Mouse (Mus musculus) right cerebral cortex, postnatal 4 days (tissue): ENCODE measurements around the gene Hnrnph3.

Source experiments
- DNase-seq: peaks from one replicate; pipeline ENCODE4 v3.0.0-alpha.2; 2022

The Hnrnph3 gene

DNA sequence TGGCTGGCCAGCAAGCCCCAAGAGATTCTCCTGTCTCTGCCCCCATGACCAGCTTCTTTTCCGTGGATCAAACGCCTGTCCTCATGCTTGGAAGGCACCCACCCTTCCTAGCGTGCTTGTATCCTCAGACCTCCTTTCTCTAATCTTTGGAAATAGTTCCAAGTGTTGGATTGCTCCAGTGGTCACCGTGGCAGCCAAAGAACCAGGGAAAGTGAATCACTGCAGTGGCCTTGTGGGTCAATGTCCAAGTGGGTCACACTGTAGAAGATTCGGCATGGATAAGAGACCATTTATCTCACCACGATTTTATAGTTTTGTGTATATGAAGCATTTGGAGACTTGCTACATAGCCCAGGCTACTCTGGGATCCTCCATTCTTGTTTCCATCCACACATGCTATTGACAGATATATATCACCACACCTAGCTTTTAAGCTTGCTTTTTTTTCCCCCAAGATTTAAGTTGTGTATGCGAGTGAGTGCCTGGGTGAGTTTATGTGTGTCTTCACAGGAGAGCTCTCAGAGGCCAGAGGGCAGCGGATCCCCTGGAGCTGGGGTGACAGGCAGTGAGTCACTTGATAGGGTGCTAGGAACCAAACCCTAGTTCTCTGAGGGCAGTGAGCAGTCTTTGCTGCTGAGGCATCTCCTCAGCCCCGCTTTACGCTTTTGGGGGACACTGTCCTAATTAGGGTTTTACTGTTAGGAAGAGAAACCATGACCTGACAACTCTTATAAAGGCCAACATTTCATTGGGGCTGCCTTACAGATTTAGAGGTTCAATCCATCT, 3.6 kb upstream of the Hnrnph3 start:
- no peak for DNase-seq

DNA sequence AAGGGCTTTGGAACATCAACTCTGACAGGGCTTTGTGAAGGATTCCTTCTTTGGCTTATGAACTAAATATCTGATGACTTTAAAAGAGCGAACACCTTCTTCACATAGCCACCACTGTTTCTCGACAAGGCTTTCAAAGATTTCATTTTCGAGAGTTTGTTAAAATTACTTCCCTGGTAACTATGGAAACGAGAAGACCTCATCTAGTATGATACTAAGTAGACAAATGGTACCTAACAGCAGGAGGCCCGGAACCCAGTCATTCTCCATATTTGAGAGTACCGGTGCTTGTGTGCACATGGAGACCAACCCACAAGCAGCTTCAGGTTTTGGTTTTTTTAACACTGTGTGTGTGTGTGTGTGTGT, 2.8 kb upstream of the Hnrnph3 start:
- no peak for DNase-seq

- DNase-seq: no peak
Observed at GRCm38 (mm10) chr10:63026156-63026794, 2.3 kb upstream of the Hnrnph3 start.

DNA sequence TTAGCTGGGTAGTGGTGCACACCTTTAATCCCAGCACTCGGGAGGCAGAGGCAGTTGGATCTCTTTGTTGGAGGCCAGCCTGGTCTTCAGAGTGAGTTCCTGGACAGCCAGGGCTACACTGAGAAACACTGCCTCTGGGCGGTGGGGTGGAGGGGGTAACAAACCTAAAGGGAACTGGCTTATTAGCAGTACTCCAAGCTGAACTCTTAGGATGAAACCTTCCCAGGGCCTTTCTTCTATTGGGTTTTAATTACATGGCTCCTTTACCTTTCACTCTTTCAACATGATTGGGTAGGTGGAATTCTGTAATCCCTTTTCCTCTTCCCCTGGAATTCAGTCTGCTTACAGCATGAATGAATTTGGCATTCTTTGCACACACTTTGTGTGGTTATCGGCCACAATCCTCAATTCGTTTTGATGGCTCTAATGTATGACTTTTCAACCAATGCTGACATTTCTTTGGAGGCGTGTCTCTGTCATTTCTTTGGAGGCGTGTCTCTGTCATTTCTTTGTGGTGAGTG, 1.5 kb upstream of the Hnrnph3 start:
- DNase-seq: no peak

DNA sequence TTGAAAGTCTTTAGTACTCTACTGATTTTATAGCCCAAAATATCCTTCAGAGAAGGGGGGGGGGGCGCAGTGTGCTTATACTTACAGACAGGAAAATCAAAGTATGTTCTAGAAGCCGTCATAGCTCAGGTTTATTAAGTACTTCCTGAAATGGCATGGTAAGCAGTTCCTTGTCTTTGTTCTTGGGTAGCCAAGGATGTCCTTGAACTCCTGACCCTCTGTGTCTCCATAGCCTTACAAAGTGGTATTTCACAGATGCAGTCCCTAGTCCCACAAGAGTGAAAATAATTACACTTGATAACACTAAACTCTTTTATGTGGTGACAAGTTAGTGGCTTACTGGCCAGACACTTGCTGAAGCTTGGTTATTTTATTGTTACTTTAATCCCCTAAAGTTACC, 999 bp upstream of the Hnrnph3 start:
- no peak for DNase-seq

GRCm38 (mm10) chr10:63024580-63024910, 528 bp upstream of the Hnrnph3 start:
- peak; percentile 57 for DNase-seq

DNA sequence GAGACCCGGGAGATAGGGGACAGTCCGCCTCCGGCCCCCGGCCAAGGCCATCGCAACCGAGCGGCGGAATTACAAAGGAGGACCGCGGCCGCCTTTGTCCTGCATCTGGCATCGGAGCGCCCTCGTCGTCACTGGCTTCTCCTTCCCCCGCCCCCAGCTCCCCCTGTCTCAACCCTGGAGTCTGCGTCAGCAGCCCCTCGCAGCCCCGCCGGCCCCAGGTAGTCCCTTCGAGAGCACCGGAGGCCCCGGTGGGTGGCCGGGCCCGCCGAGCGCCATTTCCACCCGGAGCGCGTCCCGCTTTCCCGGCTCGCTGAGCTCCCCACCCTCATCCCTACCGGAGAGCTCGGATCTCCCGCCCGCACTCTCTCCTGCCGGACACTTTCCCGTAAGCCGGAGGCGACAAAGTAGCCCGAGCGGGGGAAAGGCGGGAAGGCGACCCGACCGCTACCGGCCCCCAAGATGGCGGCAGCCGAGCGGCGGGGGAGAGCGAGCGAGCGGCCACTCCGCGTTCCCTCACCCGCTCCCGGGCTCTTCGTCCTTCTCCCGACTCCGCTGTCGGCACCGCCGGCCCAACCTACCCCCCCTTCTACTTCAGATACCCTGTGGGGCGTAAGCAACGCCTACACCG, 782 bp downstream of the Hnrnph3 start:
- peak; percentile 74 for DNase-seq

DNA sequence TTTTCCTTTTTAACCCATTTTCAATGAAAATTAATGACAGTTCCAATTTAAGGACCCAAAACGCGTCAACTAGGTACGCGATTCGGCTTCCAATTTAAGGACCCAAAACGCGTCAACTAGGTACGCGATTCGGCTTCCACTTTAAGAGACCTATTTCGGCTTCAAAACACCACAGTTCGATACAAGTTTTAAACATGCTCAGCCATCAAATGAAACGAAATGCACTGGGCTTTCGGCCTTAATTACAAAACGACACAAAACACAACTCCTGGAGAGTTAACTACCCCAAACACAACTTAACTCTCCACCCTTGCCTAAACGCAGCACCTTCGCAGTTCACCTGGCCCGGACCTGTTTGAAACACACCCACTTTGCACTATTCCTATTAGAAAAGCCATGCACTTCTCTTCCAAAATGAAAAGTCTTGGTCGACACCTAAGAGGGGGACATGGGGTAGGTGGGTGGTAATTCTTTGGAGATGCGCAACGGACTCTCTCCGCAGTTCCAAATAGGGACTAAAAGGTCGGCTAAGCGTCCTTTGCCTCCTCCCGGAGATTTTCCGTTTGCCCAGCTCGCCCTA, 1.4 kb downstream of the Hnrnph3 start:
- no peak for DNase-seq

GRCm38 (mm10) chr10:63021702-63022101, 2.3 kb downstream of the Hnrnph3 start:
- no peak for DNase-seq

GRCm38 (mm10) chr10:63019304-63019703, 4.7 kb downstream of the Hnrnph3 start:
- DNase-seq: no peak

GRCm38 (mm10) chr10:63014168-63014567, 9.8 kb downstream of the Hnrnph3 start:
- no peak for DNase-seq

- no peak for DNase-seq
Observed at GRCm38 (mm10) chr10:63013476-63013875, 10.5 kb downstream of the Hnrnph3 start.

- no peak for DNase-seq
Observed at GRCm38 (mm10) chr10:63011556-63011955, 12.5 kb downstream of the Hnrnph3 start.

- DNase-seq: no peak
Observed at GRCm38 (mm10) chr10:63010268-63010667, 13.7 kb downstream of the Hnrnph3 start.

DNA sequence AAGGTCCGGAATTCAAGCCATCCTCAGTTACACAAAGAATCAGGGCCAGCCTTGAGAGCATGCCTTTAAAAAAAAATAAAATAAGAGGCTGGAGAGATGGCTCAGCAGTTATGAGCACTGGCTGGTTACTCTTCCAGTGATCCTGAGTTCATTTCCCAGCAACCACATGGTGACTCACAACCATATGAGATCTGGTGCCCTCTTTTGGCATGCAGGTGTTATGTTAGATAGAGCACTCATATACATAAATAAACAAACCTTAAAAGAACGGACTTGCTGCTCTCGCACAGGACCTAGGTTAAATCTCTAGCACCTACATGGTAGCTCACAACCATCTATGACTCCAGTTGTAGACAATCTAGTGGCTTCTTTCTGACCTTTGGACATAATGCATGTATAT, 15.8 kb downstream of the Hnrnph3 start:
- DNase-seq: no peak

DNA sequence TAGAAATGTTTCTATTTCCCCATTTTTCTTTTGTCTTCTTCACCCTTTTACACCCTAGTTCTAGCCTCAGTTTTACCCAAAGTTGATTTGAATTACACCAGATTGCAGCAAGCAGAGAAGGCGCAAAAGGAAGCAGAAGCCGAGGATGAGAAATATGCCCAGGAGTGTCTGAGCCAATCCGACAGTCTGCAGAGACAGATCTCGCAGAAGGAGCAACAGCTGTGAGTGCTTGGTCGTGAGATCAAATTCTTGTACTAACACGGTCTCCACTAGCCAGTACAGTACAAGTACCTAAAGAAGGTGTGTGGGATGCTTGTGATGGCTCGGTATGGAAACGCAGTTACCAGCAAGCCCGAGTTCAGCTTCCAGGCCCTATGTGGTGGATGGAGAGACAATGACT, 19.5 kb downstream of the Hnrnph3 start:
- no peak for DNase-seq

- no peak for DNase-seq
Observed at GRCm38 (mm10) chr10:63003252-63003651, 20.8 kb downstream of the Hnrnph3 start.

DNA sequence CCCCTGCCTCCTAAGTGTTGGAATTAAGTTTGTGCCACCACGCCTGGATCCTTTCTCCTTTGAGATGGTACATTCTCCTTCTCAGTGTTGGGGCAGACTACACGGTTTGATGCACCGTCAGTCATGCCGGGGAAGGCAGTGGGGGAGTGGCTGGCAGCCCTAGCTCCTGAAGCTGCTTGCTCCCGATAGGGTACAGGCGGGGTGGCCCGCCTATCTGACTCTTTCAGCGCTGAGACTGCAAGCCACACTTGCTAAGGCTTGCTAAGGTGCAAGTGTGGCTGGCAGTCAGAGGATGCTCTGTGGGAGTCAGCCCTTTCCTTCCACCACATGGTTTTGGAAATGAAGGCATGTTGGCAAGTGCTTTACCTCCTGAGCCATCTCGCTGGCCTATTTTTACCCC, 23.4 kb downstream of the Hnrnph3 start:
- no peak for DNase-seq

DNA sequence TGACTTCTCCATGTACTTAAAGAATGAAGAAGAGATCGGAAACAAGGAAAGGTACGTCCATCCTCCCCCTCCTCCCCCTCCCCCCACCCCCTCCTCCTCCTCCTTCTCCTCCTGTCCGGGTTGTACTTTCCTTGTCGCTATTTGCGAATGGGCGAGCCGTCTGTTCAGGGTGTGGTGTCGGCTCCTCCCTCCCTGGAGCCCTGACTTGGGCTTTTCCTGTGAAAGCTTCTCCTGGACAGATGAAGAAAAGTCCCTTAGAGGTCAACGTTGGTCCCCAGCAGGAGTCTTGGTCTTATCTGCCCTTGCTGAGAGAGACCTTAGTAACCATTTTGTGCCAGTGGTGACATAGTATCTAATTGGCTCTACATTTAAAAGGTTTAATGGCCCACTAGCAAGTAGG, 30.0 kb downstream of the Hnrnph3 start:
- DNase-seq: no peak

GRCm38 (mm10) chr10:62990636-62991035, 33.4 kb downstream of the Hnrnph3 start:
- DNase-seq: no peak

- peak; percentile 56 for DNase-seq
Observed at GRCm38 (mm10) chr10:62987341-62987740, 36.7 kb downstream of the Hnrnph3 start.

- DNase-seq: no peak
Observed at GRCm38 (mm10) chr10:62984495-62984894, 39.5 kb downstream of the Hnrnph3 start.

GRCm38 (mm10) chr10:62984072-62984471, 39.9 kb downstream of the Hnrnph3 start:
- no peak for DNase-seq
